Mouse (Mus musculus): ENCODE results near the gene Slc39a2. TPM values are rescaled to one million over a fixed set of nuclear protein-coding genes. Genes with fewer than 3 reads are reported as not detected.
A peak's percentile ranks its signal among the peaks of the same experiment; 100 is the strongest.

Gene Slc39a2
- total RNA-seq, 1 experiment: 0.49 TPM

DNA sequence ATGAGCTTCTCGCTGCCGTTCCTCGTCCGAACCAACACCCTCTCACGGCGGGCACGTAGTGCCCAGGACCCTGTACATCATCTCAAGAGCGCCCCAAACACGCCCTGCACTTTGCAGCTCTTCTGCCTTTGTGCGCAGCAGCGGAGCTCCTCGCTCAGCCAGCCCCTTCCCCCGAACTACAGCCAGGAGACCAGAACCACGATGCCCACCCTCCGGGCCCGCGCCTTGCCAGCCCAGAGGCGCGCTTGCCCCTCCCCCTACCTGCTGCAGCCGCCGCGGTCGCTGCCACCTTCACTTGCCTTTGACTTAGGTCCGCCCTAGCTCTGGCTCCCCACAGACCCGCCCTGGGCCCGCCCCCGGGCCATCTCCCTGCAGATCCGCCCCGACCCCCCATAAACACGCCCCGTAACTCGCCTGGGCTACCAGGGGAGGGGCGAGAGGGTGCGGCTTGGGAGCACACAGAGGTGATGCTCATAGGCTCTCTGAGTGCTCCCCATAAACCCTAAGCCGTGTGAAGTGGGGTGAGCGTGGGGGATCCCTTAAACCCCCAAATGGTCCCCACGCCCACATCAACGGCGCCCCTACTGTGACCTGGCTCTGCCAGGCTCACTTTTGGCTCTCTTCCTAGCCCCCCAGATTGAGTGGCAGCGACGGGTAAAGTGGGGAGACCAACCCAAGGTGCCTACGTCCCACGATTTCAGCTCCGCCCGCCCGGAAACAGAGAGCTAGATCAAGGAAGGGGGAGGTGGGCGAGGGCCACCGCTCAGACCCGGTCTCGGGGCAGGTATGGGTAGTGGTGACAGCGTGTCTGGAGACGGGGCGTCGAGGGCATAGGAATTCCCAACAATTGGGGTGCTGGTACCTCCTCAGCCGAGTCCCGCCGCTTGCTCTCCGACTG is 20.6 kb downstream of the Slc39a2 start:
- H3K4me1 ChIP-seq (ENCODE audit: control insufficient read depth in 2 of 2, insufficient read depth in 2 of 2, low read length in 2 of 2, poor library complexity in 1 of 2): peaks cover 2 to 14% of the 10 kb centered on the region in 2 experiments; a peak in 2 of 4 replicates
- in situ Hi-C loops (cut with MboI; ENCODE audit: low sequenced_read_pairs in 2 of 2, unreplicated experiment in 2 of 2): loop anchor here (25.0 kb wide), 2 partner anchors 99 to 424 kb away; partner anchors contain the start of genes Sall2 (in 1 of the 2), Tmem253 (in 1 of the 2) and Zfp219 (in 1 of the 2)
- H3K9me3 ChIP-seq (ENCODE audit: control insufficient read depth, insufficient read depth, low read depth, low read length): no peaks in the 10 kb centered on the region
- H3K36me3 ChIP-seq (ENCODE audit: control insufficient read depth, insufficient read depth, low read length, poor library complexity, severe bottlenecking): peaks cover 4% of the 10 kb centered on the region; the same call in 1 of the 2 replicates
- H3K27ac ChIP-seq (ENCODE audit: insufficient read depth, low read depth, low read length, poor library complexity, severe bottlenecking): no peak overlapping the region
- peak overlapping the region; percentile 67 to 77 for H3K4me3 ChIP-seq (ENCODE audit: insufficient read depth in 1 of 2, low read depth in 1 of 2, low read length in 2 of 2, poor library complexity in 1 of 2, severe bottlenecking in 1 of 2)
- DNase-seq (ENCODE audit: low read depth, low spot score): peak; percentile 69
- H3K9ac ChIP-seq (ENCODE audit: insufficient read depth, low read depth, low read length, poor library complexity, severe bottlenecking): peak overlapping the region; percentile 57
- TF ChIP-seq ZNF384 (IDR thresholded peaks at IDR 0.05; ENCODE audit: low read depth, low read length) (no peak), HCFC1 (IDR thresholded peaks at IDR 0.05; ENCODE audit: borderline replicate concordance, insufficient read depth, low read length) (no peak), ZC3H11A (IDR thresholded peaks at IDR 0.05; ENCODE audit: borderline replicate concordance, low read depth, low read length) (no peak), MAFK (IDR thresholded peaks at IDR 0.05; ENCODE audit: insufficient read depth, low read depth, low read length) (no peak), CHD2 (IDR thresholded peaks at IDR 0.05; ENCODE audit: low read depth, low read length) (no peak)

GRCm38 (mm10) chr14:51913960-51914762 is 21.5 kb downstream of the Slc39a2 start, which contains the start of gene Ndrg2:
TSS of gene Ndrg2 (minus strand) at chr14:51914158.
- Histone ChIP-seq H3K4me3 (ENCODE audit: insufficient read depth in 1 of 2, low read depth in 1 of 2, low read length in 2 of 2, poor library complexity in 1 of 2, severe bottlenecking in 1 of 2) (peak within 1 kb of the TSS; percentile 67 to 77), H3K4me1 (ENCODE audit: control insufficient read depth in 2 of 2, insufficient read depth in 2 of 2, low read length in 2 of 2, poor library complexity in 1 of 2) (peaks cover 2 to 14% of the 10 kb centered on the region in 2 experiments; a peak in 2 of 4 replicates), H3K9ac (ENCODE audit: insufficient read depth, low read depth, low read length, poor library complexity, severe bottlenecking) (peak within 1 kb of the TSS; percentile 57), H3K27ac (ENCODE audit: insufficient read depth, low read depth, low read length, poor library complexity, severe bottlenecking) (no peak within 1 kb of the TSS), H3K36me3 (ENCODE audit: control insufficient read depth, insufficient read depth, low read length, poor library complexity, severe bottlenecking) (peaks cover 4% of the 10 kb centered on the region; the same call in 1 of the 2 replicates), H3K9me3 (ENCODE audit: control insufficient read depth, insufficient read depth, low read depth, low read length) (no peaks in the 10 kb centered on the region)
- DNase-seq (ENCODE audit: low read depth, low spot score): no peak
- no peak for TF ChIP-seq CHD2 (IDR thresholded peaks at IDR 0.05; ENCODE audit: low read depth, low read length)
- TF ChIP-seq ZNF384 (IDR thresholded peaks at IDR 0.05; ENCODE audit: low read depth, low read length): no peak
- no peak for TF ChIP-seq HCFC1 (IDR thresholded peaks at IDR 0.05; ENCODE audit: borderline replicate concordance, insufficient read depth, low read length)
- TF ChIP-seq ZC3H11A (IDR thresholded peaks at IDR 0.05; ENCODE audit: borderline replicate concordance, low read depth, low read length): no peak
- TF ChIP-seq MAFK (IDR thresholded peaks at IDR 0.05; ENCODE audit: insufficient read depth, low read depth, low read length): no peak
- in situ Hi-C loops (cut with MboI; ENCODE audit: low sequenced_read_pairs in 2 of 2, unreplicated experiment in 2 of 2): loop anchor here (25.0 kb wide), 2 partner anchors 98 to 423 kb away; partner anchors contain the start of genes Sall2 (in 1 of the 2), Tmem253 (in 1 of the 2) and Zfp219 (in 1 of the 2)

- Histone ChIP-seq H3K4me1 (ENCODE audit: control insufficient read depth in 2 of 2, insufficient read depth in 2 of 2, low read length in 2 of 2, poor library complexity in 1 of 2) (peaks cover 2 to 14% of the 10 kb centered on the region in 2 experiments; a peak in 2 of 4 replicates), H3K9ac (ENCODE audit: insufficient read depth, low read depth, low read length, poor library complexity, severe bottlenecking) (no peak overlapping the region), H3K27ac (ENCODE audit: insufficient read depth, low read depth, low read length, poor library complexity, severe bottlenecking) (no peak overlapping the region), H3K36me3 (ENCODE audit: control insufficient read depth, insufficient read depth, low read length, poor library complexity, severe bottlenecking) (peaks cover 1% of the 10 kb centered on the region; the same call in 1 of the 2 replicates), H3K4me3 (ENCODE audit: insufficient read depth in 1 of 2, low read depth in 1 of 2, low read length in 2 of 2, poor library complexity in 1 of 2, severe bottlenecking in 1 of 2) (no peak overlapping the region), H3K9me3 (ENCODE audit: control insufficient read depth, insufficient read depth, low read depth, low read length) (no peaks in the 10 kb centered on the region)
- TF ChIP-seq MAFK (IDR thresholded peaks at IDR 0.05; ENCODE audit: insufficient read depth, low read depth, low read length): no peak
- TF ChIP-seq CHD2 (IDR thresholded peaks at IDR 0.05; ENCODE audit: low read depth, low read length): no peak
- TF ChIP-seq ZNF384 (IDR thresholded peaks at IDR 0.05; ENCODE audit: low read depth, low read length): no peak
- no peak for TF ChIP-seq HCFC1 (IDR thresholded peaks at IDR 0.05; ENCODE audit: borderline replicate concordance, insufficient read depth, low read length)
- TF ChIP-seq ZC3H11A (IDR thresholded peaks at IDR 0.05; ENCODE audit: borderline replicate concordance, low read depth, low read length): no peak
- DNase-seq (ENCODE audit: low read depth, low spot score): no peak
- in situ Hi-C loops (cut with MboI; ENCODE audit: low sequenced_read_pairs in 2 of 2, unreplicated experiment in 2 of 2): loop anchor here (25.0 kb wide), 2 partner anchors 97 to 422 kb away; partner anchors contain the start of genes Sall2 (in 1 of the 2), Tmem253 (in 1 of the 2) and Zfp219 (in 1 of the 2)
Measured at GRCm38 (mm10) chr14:51915030-51915429, 22.3 kb downstream of the Slc39a2 start.

GRCm38 (mm10) chr14:51916539-51916938 is 23.9 kb downstream of the Slc39a2 start:
- peaks cover 2 to 10% of the 10 kb centered on the region in 2 experiments; a peak in 1 of 4 replicates for H3K4me1 ChIP-seq (ENCODE audit: control insufficient read depth in 2 of 2, insufficient read depth in 2 of 2, low read length in 2 of 2, poor library complexity in 1 of 2)
- no peak for DNase-seq (ENCODE audit: low read depth, low spot score)
- H3K4me3 ChIP-seq (ENCODE audit: insufficient read depth in 1 of 2, low read depth in 1 of 2, low read length in 2 of 2, poor library complexity in 1 of 2, severe bottlenecking in 1 of 2): no peak overlapping the region
- TF ChIP-seq ZNF384 (IDR thresholded peaks at IDR 0.05; ENCODE audit: low read depth, low read length) (no peak), HCFC1 (IDR thresholded peaks at IDR 0.05; ENCODE audit: borderline replicate concordance, insufficient read depth, low read length) (no peak), MAFK (IDR thresholded peaks at IDR 0.05; ENCODE audit: insufficient read depth, low read depth, low read length) (no peak), CHD2 (IDR thresholded peaks at IDR 0.05; ENCODE audit: low read depth, low read length) (no peak), ZC3H11A (IDR thresholded peaks at IDR 0.05; ENCODE audit: borderline replicate concordance, low read depth, low read length) (no peak)
- H3K9me3 ChIP-seq (ENCODE audit: control insufficient read depth, insufficient read depth, low read depth, low read length): no peaks in the 10 kb centered on the region
- in situ Hi-C loops (cut with MboI; ENCODE audit: low sequenced_read_pairs in 2 of 2, unreplicated experiment in 2 of 2): loop anchor here (25.0 kb wide), 2 partner anchors 96 to 421 kb away; partner anchors contain the start of genes Sall2 (in 1 of the 2), Tmem253 (in 1 of the 2) and Zfp219 (in 1 of the 2)
- no peak overlapping the region for H3K9ac ChIP-seq (ENCODE audit: insufficient read depth, low read depth, low read length, poor library complexity, severe bottlenecking)
- no peaks in the 10 kb centered on the region for H3K36me3 ChIP-seq (ENCODE audit: control insufficient read depth, insufficient read depth, low read length, poor library complexity, severe bottlenecking)
- H3K27ac ChIP-seq (ENCODE audit: insufficient read depth, low read depth, low read length, poor library complexity, severe bottlenecking): no peak overlapping the region

All from ES-E14 (cell line).